Mouse (Mus musculus): ENCODE data around the gene Epha5. TPM values are rescaled to one million over a fixed set of nuclear protein-coding genes. Genes with fewer than 3 reads are reported as not detected.
A peak's percentile ranks its signal among the peaks of the same experiment; 100 is the strongest.

Gene Epha5
- total and polyA plus RNA-seq, 2 experiments from 2014 or later = 53.9 to 61.3 TPM

GRCm38 (mm10) chr5:84208609-84209008 lies 208.6 kb downstream of the Epha5 start:
- H3K4me2 ChIP-seq (ENCODE audit: low read depth, low read length, poor library complexity, severe bottlenecking) = no peak overlapping the region
- no peaks in the 10 kb centered on the region for H3K9me3 ChIP-seq (ENCODE audit: low read length)
- no peaks in the 10 kb centered on the region for H3K36me3 ChIP-seq (ENCODE audit: insufficient read depth, low read length)
- no peaks in the 10 kb centered on the region for H3K4me1 ChIP-seq (ENCODE audit: insufficient read depth, low read length)
- DNase-seq (ENCODE audit: low spot score) (no peak), ATAC-seq (ENCODE audit: low FRiP score) (no peak)
- no peak overlapping the region for H3K27ac ChIP-seq (ENCODE audit: low read depth, low read length)
- H3K9ac ChIP-seq (replicated peaks; ENCODE audit: low read length, poor library complexity, severe bottlenecking) = no peak overlapping the region
- no peaks in the 10 kb centered on the region for H3K27me3 ChIP-seq (ENCODE audit: insufficient read depth, low read length)
- H3K4me3 ChIP-seq (ENCODE audit: low read depth, low read length) = no peak overlapping the region
- no peak for TF ChIP-seq CTCF (IDR thresholded peaks at IDR 0.05)
- WGBS = 18% methylated on average over 2 of the region's 2 CpGs

- no peak overlapping the region for H3K4me3 ChIP-seq (ENCODE audit: low read depth, low read length)
- no peak overlapping the region for H3K4me2 ChIP-seq (ENCODE audit: low read depth, low read length, poor library complexity, severe bottlenecking)
- no peak for ATAC-seq (ENCODE audit: low FRiP score)
- DNase-seq (ENCODE audit: low spot score) = no peak
- no peak overlapping the region for H3K9ac ChIP-seq (replicated peaks; ENCODE audit: low read length, poor library complexity, severe bottlenecking)
- H3K4me1 ChIP-seq (ENCODE audit: insufficient read depth, low read length) = no peaks in the 10 kb centered on the region
- H3K9me3 ChIP-seq (ENCODE audit: low read length) = no peaks in the 10 kb centered on the region
- no peak for TF ChIP-seq CTCF (IDR thresholded peaks at IDR 0.05)
- 82% methylated on average over 3 of the region's 3 CpGs for WGBS
- H3K36me3 ChIP-seq (ENCODE audit: insufficient read depth, low read length) = no peaks in the 10 kb centered on the region
- H3K27ac ChIP-seq (ENCODE audit: low read depth, low read length) = no peak overlapping the region
- no peaks in the 10 kb centered on the region for H3K27me3 ChIP-seq (ENCODE audit: insufficient read depth, low read length)
Measured at GRCm38 (mm10) chr5:84193348-84193747, 223.8 kb downstream of the Epha5 start.

GRCm38 (mm10) chr5:84184189-84184588 lies 233.0 kb downstream of the Epha5 start:
- H3K36me3 ChIP-seq (ENCODE audit: insufficient read depth, low read length) = no peaks in the 10 kb centered on the region
- H3K27ac ChIP-seq (ENCODE audit: low read depth, low read length) = no peak overlapping the region
- no peak for DNase-seq (ENCODE audit: low spot score)
- no peaks in the 10 kb centered on the region for H3K9me3 ChIP-seq (ENCODE audit: low read length)
- no peak overlapping the region for H3K9ac ChIP-seq (replicated peaks; ENCODE audit: low read length, poor library complexity, severe bottlenecking)
- no peaks in the 10 kb centered on the region for H3K4me1 ChIP-seq (ENCODE audit: insufficient read depth, low read length)
- no peak overlapping the region for H3K4me2 ChIP-seq (ENCODE audit: low read depth, low read length, poor library complexity, severe bottlenecking)
- no peak for TF ChIP-seq CTCF (IDR thresholded peaks at IDR 0.05)
- no peaks in the 10 kb centered on the region for H3K27me3 ChIP-seq (ENCODE audit: insufficient read depth, low read length)
- H3K4me3 ChIP-seq (ENCODE audit: low read depth, low read length) = no peak overlapping the region
- 86% methylated on average over 8 of the region's 8 CpGs for WGBS
- no peak for ATAC-seq (ENCODE audit: low FRiP score)

GRCm38 (mm10) chr5:84153095-84153494 lies 264.1 kb downstream of the Epha5 start:
- TF ChIP-seq CTCF (IDR thresholded peaks at IDR 0.05) = no peak
- WGBS = 64% methylated on average over 2 of the region's 2 CpGs
- H3K4me1 ChIP-seq (ENCODE audit: insufficient read depth, low read length) = no peaks in the 10 kb centered on the region
- no peaks in the 10 kb centered on the region for H3K36me3 ChIP-seq (ENCODE audit: insufficient read depth, low read length)
- peak; percentile 62; the same call in 1 of the 2 replicates for ATAC-seq (ENCODE audit: low FRiP score)
- H3K4me2 ChIP-seq (ENCODE audit: low read depth, low read length, poor library complexity, severe bottlenecking) = no peak overlapping the region
- no peak overlapping the region for H3K4me3 ChIP-seq (ENCODE audit: low read depth, low read length)
- H3K9ac ChIP-seq (replicated peaks; ENCODE audit: low read length, poor library complexity, severe bottlenecking) = no peak overlapping the region
- H3K27me3 ChIP-seq (ENCODE audit: insufficient read depth, low read length) = no peaks in the 10 kb centered on the region
- no peak overlapping the region for H3K27ac ChIP-seq (ENCODE audit: low read depth, low read length)
- peak; percentile 92 for DNase-seq (ENCODE audit: low spot score)
- no peaks in the 10 kb centered on the region for H3K9me3 ChIP-seq (ENCODE audit: low read length)

GRCm38 (mm10) chr5:84142138-84142537 lies 275.0 kb downstream of the Epha5 start:
- Histone ChIP-seq H3K9ac (replicated peaks; ENCODE audit: low read length, poor library complexity, severe bottlenecking) (no peak overlapping the region), H3K4me3 (ENCODE audit: low read depth, low read length) (no peak overlapping the region), H3K4me1 (ENCODE audit: insufficient read depth, low read length) (no peaks in the 10 kb centered on the region), H3K36me3 (ENCODE audit: insufficient read depth, low read length) (no peaks in the 10 kb centered on the region), H3K4me2 (ENCODE audit: low read depth, low read length, poor library complexity, severe bottlenecking) (no peak overlapping the region), H3K27ac (ENCODE audit: low read depth, low read length) (no peak overlapping the region), H3K9me3 (ENCODE audit: low read length) (no peaks in the 10 kb centered on the region), H3K27me3 (ENCODE audit: insufficient read depth, low read length) (no peaks in the 10 kb centered on the region)
- WGBS = 38% methylated on average over 4 of the region's 4 CpGs
- TF ChIP-seq CTCF (IDR thresholded peaks at IDR 0.05) = no peak
- no peak for DNase-seq (ENCODE audit: low spot score)
- ATAC-seq (ENCODE audit: low FRiP score) = peak; percentile 38; the same call in 1 of the 2 replicates

GRCm38 (mm10) chr5:84095947-84096346 lies 321.2 kb downstream of the Epha5 start:
- Histone ChIP-seq H3K9ac (replicated peaks; ENCODE audit: low read length, poor library complexity, severe bottlenecking) (no peak overlapping the region), H3K4me3 (ENCODE audit: low read depth, low read length) (no peak overlapping the region), H3K36me3 (ENCODE audit: insufficient read depth, low read length) (no peaks in the 10 kb centered on the region), H3K9me3 (ENCODE audit: low read length) (no peaks in the 10 kb centered on the region), H3K27me3 (ENCODE audit: insufficient read depth, low read length) (no peaks in the 10 kb centered on the region), H3K4me2 (ENCODE audit: low read depth, low read length, poor library complexity, severe bottlenecking) (no peak overlapping the region), H3K4me1 (ENCODE audit: insufficient read depth, low read length) (no peaks in the 10 kb centered on the region), H3K27ac (ENCODE audit: low read depth, low read length) (no peak overlapping the region)
- no peak for ATAC-seq (ENCODE audit: low FRiP score)
- TF ChIP-seq CTCF (IDR thresholded peaks at IDR 0.05) = no peak
- DNase-seq (ENCODE audit: low spot score) = no peak
- WGBS = 82% methylated on average over 11 of the region's 11 CpGs

All from midbrain, postnatal 0 days (tissue).